Mouse (Mus musculus): ENCODE data around the gene Pex26.

GRCm38 (mm10) chr6:121138338-121139040, 45.0 kb upstream of the Pex26 start:
- TF ChIP-seq CTCF (IDR thresholded peaks at IDR 0.05; ENCODE audit: control insufficient read depth, insufficient read depth, insufficient read length) (no peak), FOSL1 (IDR thresholded peaks at IDR 0.05; ENCODE audit: insufficient read depth, low read length, poor library complexity, severe bottlenecking) (no peak), MYOG (IDR thresholded peaks at IDR 0.05; ENCODE audit: control insufficient read depth, extremely low read depth, insufficient read length) (no peak)

All from C2C12 (cell line).